Mouse (Mus musculus) forebrain, embryonic 10.5 days (tissue): Measurements from ENCODE around the gene Slc35a3. TPM values are rescaled to one million over a fixed set of nuclear protein-coding genes. Genes with fewer than 3 reads are reported as not detected.

Source experiments
- DNase-seq: peaks from one replicate; pipeline ENCODE4 v3.0.0-alpha.2; 2017; ENCODE audit warnings: low spot score; ENCODE audit errors: extremely low spot score
- H3K27ac ChIP-seq: fragments of 300-500 bp; sonication (generic); 2 replicates; pipeline ENCODE4 v1.5.1; 2016; ENCODE audit warnings: mild to moderate bottlenecking
- H3K27me3 ChIP-seq: fragments of 300-500 bp; sonication (generic); 2 replicates; pipeline ENCODE4 v1.6.1; 2016; ENCODE audit warnings: mild to moderate bottlenecking; ENCODE audit not compliant: poor library complexity, severe bottlenecking
- H3K36me3 ChIP-seq: fragments of 300-500 bp; sonication (generic); replicated peaks from 2 replicates; pipeline ENCODE4 v1.6.1; 2016; ENCODE audit warnings: mild to moderate bottlenecking, moderate library complexity
- H3K4me1 ChIP-seq: fragments of 300-500 bp; sonication (generic); 2 replicates; pipeline ENCODE4 v1.6.1; 2016
- H3K4me3 ChIP-seq: fragments of 300-500 bp; sonication (generic); 2 replicates; pipeline ENCODE4 v1.5.1; 2016; ENCODE audit warnings: mild to moderate bottlenecking, moderate library complexity
- H3K9me3 ChIP-seq: fragments of 300-500 bp; sonication (generic); 2 replicates; pipeline ENCODE4 v1.6.1; 2016; ENCODE audit warnings: mild to moderate bottlenecking, moderate library complexity
- WGBS: fragments of 180-500 bp; shearing (Covaris S2); methylation state at CpG from one replicate; pipeline ENCODE4 v1.1.7; 2016; 5-methylcytosine and 5-hydroxymethylcytosine counted together
- polyA plus RNA-seq: library from polyadenylated mRNA; unstranded; fragments of >200 nt; fragmentation: Nextera tagmentation; extraction: Ambion mirVana; gene quantifications from 2 replicates; pipeline ENCODE4 v1.2.1, GENCODE M21; 2016

Slc35a3 gene
- polyA plus RNA-seq, 1 experiment from 2014 or later: 8.3 TPM

GRCm38 (mm10) chr3:116620636-116621370, 91.8 kb downstream of the Slc35a3 start:
- Histone ChIP-seq H3K4me3 (no peak overlapping the region), H3K27me3 (no peaks in the 10 kb centered on the region), H3K27ac (no peak overlapping the region), H3K4me1 (no peaks in the 10 kb centered on the region), H3K9me3 (no peaks in the 10 kb centered on the region), H3K36me3 (peaks cover 63% of the 10 kb centered on the region)
- no peak for DNase-seq
- 93% methylated on average over 7 of the region's 7 CpGs for WGBS

Other genes with a start within 250 kb of the Slc35a3 start
- 117 and 118 TPM in 2 replicates for gene Rtca, start 204.6 kb downstream of the Slc35a3 start, polyA plus RNA-seq
- 11.4 and 12.4 TPM in 2 replicates for gene Dbt, start 199.8 kb downstream of the Slc35a3 start, polyA plus RNA-seq
- 0.49 and 0.73 TPM in 2 replicates for gene Lrrc39, start 149.9 kb downstream of the Slc35a3 start, polyA plus RNA-seq
- 42.7 and 43.1 TPM in 2 replicates for gene Sass6, start 117.8 kb downstream of the Slc35a3 start, polyA plus RNA-seq
- gene Trmt13, start 98.2 kb downstream of the Slc35a3 start, polyA plus RNA-seq: 22.5 and 23.7 TPM in 2 replicates
- 82.2 and 84.4 TPM in 2 replicates for gene Mfsd14a, start 50.2 kb downstream of the Slc35a3 start, polyA plus RNA-seq
- 0.84 TPM in 1 of 2 replicates, not detected in the other for gene Gm43191, start 31.6 kb downstream of the Slc35a3 start, polyA plus RNA-seq
- gene Agl, start 95.3 kb upstream of the Slc35a3 start, polyA plus RNA-seq: 9.9 and 11.0 TPM in 2 replicates
- 14.7 and 16.3 TPM in 2 replicates for gene Frrs1, start 146.6 kb upstream of the Slc35a3 start, polyA plus RNA-seq